Mouse (Mus musculus) Patski (cell line): ENCODE measurements at regions not wholly inside any gene's neighbourhood (a gene's known extent, or its start where the extent isn't known, plus 50 kb on each side); places are given as distances from the start of the nearest gene placed in this dataset.
"Not testable (repeated sequence)": the region's sequence is repeated elsewhere in the genome, so short reads cannot be mapped to it uniquely, and the experiment has no call there.

Experiments used
- ATAC-seq: fragments of 100-300 bp; one replicate; pipeline ENCODE4 v1.8.0; 2021
- CTCF ChIA-PET: fragments of 350-600 bp; sonication (Branson Sonifier 250); formaldehyde crosslinking; loops from one replicate; lab custom pipeline; 2022; ENCODE audit warnings: inconsistent platforms; lab: Charles Lee
- POLR2A ChIA-PET: fragments of 350-600 bp; sonication (Branson Sonifier 250); formaldehyde crosslinking; loops from one replicate; lab custom pipeline; 2022; ENCODE audit warnings: antibody characterized with exemption, inconsistent platforms; lab: Charles Lee
- DNase-seq: peaks from one replicate; pipeline ENCODE4 v3.0.0-alpha.2; 2011; ENCODE audit warnings: low read depth, low spot score
- H3K27me3 ChIP-seq: fragments of 371-371 bp; one replicate; pipeline ENCODE4 v1.5.1; 2021
- CTCF ChIP-seq: fragments of 100-300 bp; IDR thresholded peaks from one replicate; pipeline ENCODE4 v1.5.1; 2021
- in situ Hi-C: fragments of 300-500 bp; cut with MboI; formaldehyde crosslinking; loops from 3 replicates; pipeline ENCODE4 v1.11.1; 2018; ENCODE audit warnings: low pct_unique_long_range_greater_than_20kb, mixed read lengths

GRCm38 (mm10) chr9:43520931-43521330 is 210.3 kb downstream of the Trim29 start:
- ChIA-PET CTCF (no interaction called here), POLR2A (no interaction called here)
- ATAC-seq: no peak
- TF ChIP-seq CTCF: no peak
- no peak for DNase-seq
- in situ Hi-C loops: no loop called here
- H3K27me3 ChIP-seq: peaks cover 16% of the 10 kb centered on the region

- ChIA-PET CTCF (no interaction called here), POLR2A (no interaction called here)
- peaks cover 11% of the 10 kb centered on the region for H3K27me3 ChIP-seq
- no peak for DNase-seq
- TF ChIP-seq CTCF: no peak
- no peak for ATAC-seq
- in situ Hi-C loops: no loop called here
Observed at GRCm38 (mm10) chr9:43524947-43525565, 214.4 kb downstream of the Trim29 start.

GRCm38 (mm10) chr9:43532187-43532586 is 211.6 kb upstream of the Nectin1 start:
- in situ Hi-C loops: no loop called here
- ChIA-PET POLR2A (no interaction called here), CTCF (no interaction called here)
- TF ChIP-seq CTCF: no peak
- DNase-seq (no peak), ATAC-seq (no peak)
- peaks cover 21% of the 10 kb centered on the region for H3K27me3 ChIP-seq

- ChIA-PET POLR2A (no interaction called here), CTCF (no interaction called here)
- no peak for TF ChIP-seq CTCF
- ATAC-seq (no peak), DNase-seq (no peak)
- in situ Hi-C loops: no loop called here
- peaks cover 20% of the 10 kb centered on the region for H3K27me3 ChIP-seq
Observed at GRCm38 (mm10) chr9:43535967-43536366, 207.8 kb upstream of the Nectin1 start.

GRCm38 (mm10) chr9:43537121-43537520 is 206.7 kb upstream of the Nectin1 start:
- CTCF ChIA-PET: no interaction called here

GRCm38 (mm10) chr9:43540131-43540530 is 203.7 kb upstream of the Nectin1 start:
- ChIA-PET POLR2A (no interaction called here), CTCF (no interaction called here)
- ATAC-seq (no peak), DNase-seq (no peak)
- H3K27me3 ChIP-seq: peaks cover 45% of the 10 kb centered on the region
- no peak for TF ChIP-seq CTCF
- in situ Hi-C loops: no loop called here

More at GRCm38 (mm10) chr9:43537121-43537520, 206.7 kb upstream of the Nectin1 start:
- DNase-seq (no peak), ATAC-seq (no peak)
- H3K27me3 ChIP-seq: peaks cover 23% of the 10 kb centered on the region
- no peak for TF ChIP-seq CTCF
- in situ Hi-C loops: no loop called here
- POLR2A ChIA-PET: no interaction called here

GRCm38 (mm10) chr9:43541234-43541633 is 202.6 kb upstream of the Nectin1 start:
- ATAC-seq (no peak), DNase-seq (no peak)
- H3K27me3 ChIP-seq: peaks cover 56% of the 10 kb centered on the region
- no peak for TF ChIP-seq CTCF
- POLR2A ChIA-PET: no interaction called here
- CTCF ChIA-PET: no interaction called here
- in situ Hi-C loops: no loop called here

- peaks cover 52% of the 10 kb centered on the region for H3K27me3 ChIP-seq
- CTCF ChIA-PET: no interaction called here
- no peak for TF ChIP-seq CTCF
- POLR2A ChIA-PET: no interaction called here
- DNase-seq (no peak), ATAC-seq (no peak)
- in situ Hi-C loops: no loop called here
Observed at GRCm38 (mm10) chr9:43542077-43542654, 201.6 kb upstream of the Nectin1 start.

- H3K27me3 ChIP-seq: peaks cover 64% of the 10 kb centered on the region
- ChIA-PET CTCF (no interaction called here), POLR2A (no interaction called here)
- TF ChIP-seq CTCF: no peak
- in situ Hi-C loops: no loop called here
- ATAC-seq (no peak), DNase-seq (no peak)
Observed at GRCm38 (mm10) chr9:43545081-43545565, 198.7 kb upstream of the Nectin1 start.

GRCm38 (mm10) chr9:43548883-43549282 is 194.9 kb upstream of the Nectin1 start:
- in situ Hi-C loops: no loop called here
- DNase-seq: no peak
- TF ChIP-seq CTCF: no peak
- peaks cover 61% of the 10 kb centered on the region for H3K27me3 ChIP-seq
- POLR2A ChIA-PET: no interaction called here
- CTCF ChIA-PET: no interaction called here
- no peak for ATAC-seq

GRCm38 (mm10) chr9:43549293-43549692 is 194.5 kb upstream of the Nectin1 start:
- ATAC-seq (no peak), DNase-seq (no peak)
- peaks cover 61% of the 10 kb centered on the region for H3K27me3 ChIP-seq
- CTCF ChIA-PET: no interaction called here
- POLR2A ChIA-PET: no interaction called here
- in situ Hi-C loops: no loop called here
- TF ChIP-seq CTCF: no peak

- CTCF ChIA-PET: interaction anchor here (1.2 kb wide), 1 partner anchor 9 kb away, joined by 3 read pairs; no protein-coding TSS in a partner anchor
- POLR2A ChIA-PET, in situ Hi-C loops, DNase-seq, ATAC-seq: not testable (repeated sequence)
- H3K27me3 ChIP-seq: peaks cover 43% of the 10 kb centered on the region
Observed at GRCm38 (mm10) chr9:43552758-43553157, 191.0 kb upstream of the Nectin1 start.
